Comparison of ENCODE assay signal across 23 mouse cellular contexts in the genomic region with DNA sequence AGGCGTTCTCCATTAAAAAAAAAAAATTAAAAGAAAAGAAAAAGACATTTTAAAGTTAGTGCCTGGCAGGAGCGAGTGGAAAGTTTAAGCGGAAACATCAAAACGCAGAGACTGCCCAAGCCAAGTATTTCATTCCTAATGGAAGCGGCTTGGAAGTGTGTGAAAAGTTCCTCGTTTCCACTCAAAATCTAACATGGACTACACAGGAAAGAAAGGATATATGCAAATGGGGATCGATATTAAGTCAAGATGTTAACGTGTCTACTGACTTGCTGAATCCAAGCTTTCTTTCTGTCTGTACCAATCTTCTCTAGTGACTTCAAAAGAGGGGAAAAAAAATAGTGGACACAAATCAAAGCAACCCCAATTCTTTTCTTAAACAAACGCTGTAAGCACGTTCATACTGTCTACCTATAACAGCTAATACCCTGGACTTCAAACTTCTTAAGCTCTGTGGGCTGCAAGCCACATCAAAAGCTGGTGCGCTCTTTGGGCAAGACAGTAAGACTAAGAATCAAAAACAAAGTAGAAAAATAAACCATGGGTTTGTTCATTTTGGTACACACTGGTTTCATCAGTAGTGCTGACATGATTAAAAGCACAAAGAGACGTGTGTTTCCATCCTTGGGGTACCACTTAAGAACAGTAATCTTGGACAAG. TPM values are rescaled to one million over a fixed set of nuclear protein-coding genes. Genes with fewer than 3 reads are reported as not detected.
DNase-seq lines count a peak whose midpoint lies in the region; ATAC-seq lines count a peak whose summit lies in the region.
"Had no signal": no experiment of that assay in that cellular context is flagged by ENCODE, and none has a peak within 500 bp of the region (broad histone marks: within the 10 kb centered on the region; RNA-seq: fewer than 3 reads in every experiment).

No protein-coding gene starts in this region.

- H3K4me2 ChIP-seq in heart, embryonic 16.5 days (ENCODE audit: low read depth, low read length): no peak overlapping the region
- H3K4me2 ChIP-seq in limb, embryonic 15.5 days: peak overlapping the region; percentile 31; the same call in 1 of the 2 replicates
- H3K4me2 ChIP-seq in hindbrain, embryonic 14.5 days (replicated peaks): no peak overlapping the region
- H3K4me2 ChIP-seq: forebrain, embryonic 15.5 days; heart, embryonic 13.5 days; limb, embryonic 12.5 days had no signal

- WGBS in heart, embryonic 16.5 days: 76% methylated on average over 12 of the region's 12 CpGs
- 41% methylated on average over 12 of the region's 12 CpGs for WGBS in limb, embryonic 15.5 days
- 90% methylated on average over 12 of the region's 12 CpGs for whole genome bisulfite sequencing in hindbrain, embryonic 14.5 days

- H3K9ac ChIP-seq in heart, embryonic 16.5 days (ENCODE audit: low read length): no peak overlapping the region
- H3K9ac ChIP-seq in limb, embryonic 15.5 days: no peak overlapping the region
- no peak overlapping the region for H3K9ac ChIP-seq in hindbrain, embryonic 14.5 days
- H3K9ac ChIP-seq: forebrain, embryonic 15.5 days; heart, embryonic 13.5 days; limb, embryonic 12.5 days; liver, postnatal 0 days had no signal

- H3K27ac ChIP-seq in heart, embryonic 16.5 days (ENCODE audit: low read length): 0 out of 2 replicates have a peak overlapping the region, but pooled peaks have one; percentile 1
- H3K27ac ChIP-seq in brown adipose tissue, adult 24 weeks (replicated peaks; ENCODE audit: low read depth, low read length): peak overlapping the region; percentile 45; the same call in 1 of the 2 replicates
- H3K27ac ChIP-seq in limb, embryonic 15.5 days: peak overlapping the region; percentile 86
- H3K27ac ChIP-seq in hindbrain, embryonic 14.5 days: no peak overlapping the region
- H3K27ac ChIP-seq: forebrain, embryonic 15.5 days; heart, embryonic 13.5 days; hindbrain, embryonic 10.5 days; left cerebral cortex, adult 2 months; limb, embryonic 12.5 days had no signal

- peaks cover 24% of the 10 kb centered on the region for H3K4me1 ChIP-seq in heart, embryonic 16.5 days (ENCODE audit: control insufficient read depth, insufficient read depth, low read length)
- H3K4me1 ChIP-seq in brown adipose tissue, adult 24 weeks (ENCODE audit: control insufficient read depth, insufficient read depth, insufficient read length, low read length): peaks cover 15% of the 10 kb centered on the region
- H3K4me1 ChIP-seq in limb, embryonic 15.5 days: peaks cover 13% of the 10 kb centered on the region; the same call in 1 of the 2 replicates
- peaks cover under 1% of the 10 kb centered on the region; the same call in 1 of the 2 replicates for H3K4me1 ChIP-seq in hindbrain, embryonic 14.5 days (replicated peaks; ENCODE audit: control insufficient read depth, insufficient read depth, low read length)
- H3K4me1 ChIP-seq: forebrain, embryonic 15.5 days; hindbrain, embryonic 10.5 days had no signal

- no peak for ATAC-seq in heart, embryonic 16.5 days (replicated peaks; ENCODE audit: extremely low read depth, insufficient read depth, low FRiP score)
- peak; percentile 67; the same call in 1 of the 2 replicates for ATAC-seq in limb, embryonic 15.5 days (ENCODE audit: insufficient number of reproducible peaks, low FRiP score, low TSS enrichment, low read depth)
- no peak for ATAC-seq in hindbrain, embryonic 14.5 days (ENCODE audit: low FRiP score)
- ATAC-seq: forebrain, embryonic 15.5 days; liver, postnatal 0 days had no signal

- H3K4me3 ChIP-seq in heart, embryonic 16.5 days (ENCODE audit: low read length): no peak overlapping the region
- no peak overlapping the region for H3K4me3 ChIP-seq in brown adipose tissue, adult 24 weeks (ENCODE audit: insufficient read depth, low read depth, low read length)
- H3K4me3 ChIP-seq in limb, embryonic 15.5 days: no peak overlapping the region
- H3K4me3 ChIP-seq in hindbrain, embryonic 14.5 days (replicated peaks; ENCODE audit: low read length): no peak overlapping the region
- H3K4me3 ChIP-seq: forebrain, embryonic 15.5 days; heart, embryonic 13.5 days; hindbrain, embryonic 10.5 days; left cerebral cortex, adult 2 months; limb, embryonic 12.5 days had no signal

- no peak for DNase-seq in heart, postnatal 4 days
- DNase-seq in CD4-positive, CD25-positive, alpha-beta regulatory T cell, adult 2 months (ENCODE audit: low read depth, low spot score): peak; percentile 72
- no peak for DNase-seq in hindbrain, embryonic 14.5 days (ENCODE audit: low spot score)
- DNase-seq in cerebellum, adult 9-10 months: no peak
- no peak for DNase-seq in adrenal gland, adult 2 months
- DNase-seq: adrenal gland, postnatal 36 days; cerebellum, adult 18-20 months; cerebellum, postnatal 36 days; gastrocnemius, postnatal 25 days; kidney, adult 9 months; kidney, postnatal 36 days; liver, postnatal 0 days; lung, postnatal 36 days; right cerebral cortex, postnatal 4 days; thymus, postnatal 25 days had no signal

- 0 out of 2 replicates have a peak, but pooled peaks cover 2% of the 10 kb centered on the region for H3K9me3 ChIP-seq in heart, embryonic 16.5 days (replicated peaks; ENCODE audit: control insufficient read depth, low read length)
- no peaks in the 10 kb centered on the region for H3K9me3 ChIP-seq in limb, embryonic 15.5 days
- H3K9me3 ChIP-seq in hindbrain, embryonic 14.5 days (ENCODE audit: control insufficient read depth, low read length): no peaks in the 10 kb centered on the region
- H3K9me3 ChIP-seq: forebrain, embryonic 15.5 days; heart, embryonic 13.5 days; hindbrain, embryonic 10.5 days; limb, embryonic 12.5 days had no signal

- H3K27me3 ChIP-seq in heart, embryonic 16.5 days (ENCODE audit: control insufficient read depth, insufficient read depth, low read length): no peaks in the 10 kb centered on the region
- no peaks in the 10 kb centered on the region for H3K27me3 ChIP-seq in limb, embryonic 15.5 days
- no peaks in the 10 kb centered on the region for H3K27me3 ChIP-seq in hindbrain, embryonic 14.5 days (ENCODE audit: control insufficient read depth, insufficient read depth, low read length)
- H3K27me3 ChIP-seq: forebrain, embryonic 15.5 days; heart, embryonic 13.5 days had no signal

- H3K36me3 ChIP-seq in heart, embryonic 16.5 days (ENCODE audit: control insufficient read depth, insufficient read depth): peaks cover 6% of the 10 kb centered on the region; the same call in 1 of the 2 replicates
- H3K36me3 ChIP-seq in limb, embryonic 15.5 days: peaks cover 3% of the 10 kb centered on the region; the same call in 1 of the 2 replicates
- H3K36me3 ChIP-seq in hindbrain, embryonic 14.5 days (replicated peaks; ENCODE audit: control insufficient read depth, insufficient read depth): peaks cover 4% of the 10 kb centered on the region; the same call in 1 of the 2 replicates
- H3K36me3 ChIP-seq: forebrain, embryonic 15.5 days; limb, embryonic 12.5 days had no signal

RNA-seq across cellular contexts. Expression of gene Pik3r1, which starts 54.5 kb away (rescaled TPM):
- 23.1 and 24.9 TPM in 2 replicates for polyA plus RNA-seq in heart, embryonic 16.5 days (2015; fragmentation: Nextera tagmentation; extraction: Ambion mirVana)
- total RNA-seq in heart, postnatal 4 days (2021): 10 to 100 TPM; 34.7 to 35.8 TPM
- 52.1 and 81.4 TPM in 2 replicates for polyA plus RNA-seq in brown adipose tissue, adult 24 weeks (2012; ENCODE audit: insufficient read depth, insufficient read length, missing spikeins)
- 46.2 and 48.9 TPM in 2 replicates for polyA plus RNA-seq in limb, embryonic 15.5 days (2015; fragmentation: Nextera tagmentation; extraction: Ambion mirVana)
- polyA plus RNA-seq in hindbrain, embryonic 14.5 days (2014; fragmentation: Nextera tagmentation; extraction: Ambion mirVana): 86.7 and 94.5 TPM in 2 replicates
- 100 to 1,000 TPM in 1 of 2 experiments, 10 to 100 TPM in 1; 71.0 to 125 TPM for total RNA-seq in adrenal gland, adult 2 months (2021)
- polyA plus RNA-seq in adrenal gland, adult 2 months (2012; rRNA removed): 12.0 and 13.4 TPM in 2 replicates
